Mouse (Mus musculus): Measurements from ENCODE around the gene Nek4. TPM values are rescaled to one million over a fixed set of nuclear protein-coding genes. Genes with fewer than 3 reads are reported as not detected.

Gene Nek4
- 18.3 TPM for polyA plus RNA-seq (2014; fragmentation: Illumina TruSeq; extraction: RNeasy Lipid Tissue Mini Kit (QIAGEN cat#74804); ENCODE audit: low read depth, low replicate concordance)

GRCm38 (mm10) chr14:30951154-30951825 is at the start of gene Nek4:
Gene Nek4, plus strand, starts transcription at chr14:30951377.

GRCm38 (mm10) chr14:30923375-30924105 is 27.6 kb upstream of the Nek4 start, which contains the start of gene Itih3:
Gene Itih3, minus strand, starts transcription at chr14:30923760.

GRCm38 (mm10) chr14:30943038-30943437 is 8.1 kb upstream of the Nek4 start, which contains the start of gene Itih1:
Gene Itih1, minus strand, starts transcription at chr14:30943289.

GRCm38 (mm10) chr14:31001307-31002205 is 50.4 kb downstream of the Nek4 start, which contains the start of the genes Glt8d1 and Spcs1:
Gene Glt8d1, plus strand, starts transcription at chr14:31001400.
Gene Spcs1, minus strand, starts transcription at chr14:31001672.

GRCm38 (mm10) chr14:31018860-31019291 is 67.7 kb downstream of the Nek4 start, which contains the start of the genes Pbrm1 and Gnl3:
Gene Pbrm1, plus strand, starts transcription at chr14:31019138.
Gene Gnl3, minus strand, starts transcription at chr14:31019152.

Other genes starting within 250 kb of the Nek4 start
- gene Sfmbt1, start 236.5 kb upstream of the Nek4 start, polyA plus RNA-seq (2014; fragmentation: Illumina TruSeq; extraction: RNeasy Lipid Tissue Mini Kit (QIAGEN cat#74804); ENCODE audit: low read depth, low replicate concordance), result 21.9 TPM
- 8.3 TPM for gene Tmem110, start 125.8 kb upstream of the Nek4 start, polyA plus RNA-seq (2014; fragmentation: Illumina TruSeq; extraction: RNeasy Lipid Tissue Mini Kit (QIAGEN cat#74804); ENCODE audit: low read depth, low replicate concordance)
- gene Mustn1, start 72.2 kb upstream of the Nek4 start, polyA plus RNA-seq (2014; fragmentation: Illumina TruSeq; extraction: RNeasy Lipid Tissue Mini Kit (QIAGEN cat#74804); ENCODE audit: low read depth, low replicate concordance), result 0.52 TPM
- 0.35 TPM for gene Itih4, start 64.9 kb upstream of the Nek4 start, polyA plus RNA-seq (2014; fragmentation: Illumina TruSeq; extraction: RNeasy Lipid Tissue Mini Kit (QIAGEN cat#74804); ENCODE audit: low read depth, low replicate concordance)
- gene Itih3, start 27.6 kb upstream of the Nek4 start, polyA plus RNA-seq (2014; fragmentation: Illumina TruSeq; extraction: RNeasy Lipid Tissue Mini Kit (QIAGEN cat#74804); ENCODE audit: low read depth, low replicate concordance), result not detected
- gene Itih1, start 8.1 kb upstream of the Nek4 start, polyA plus RNA-seq (2014; fragmentation: Illumina TruSeq; extraction: RNeasy Lipid Tissue Mini Kit (QIAGEN cat#74804); ENCODE audit: low read depth, low replicate concordance), result not detected
- gene Glt8d1, start 50.0 kb downstream of the Nek4 start, polyA plus RNA-seq (2014; fragmentation: Illumina TruSeq; extraction: RNeasy Lipid Tissue Mini Kit (QIAGEN cat#74804); ENCODE audit: low read depth, low replicate concordance), result 154 TPM
- 454 TPM for gene Spcs1, start 50.3 kb downstream of the Nek4 start, polyA plus RNA-seq (2014; fragmentation: Illumina TruSeq; extraction: RNeasy Lipid Tissue Mini Kit (QIAGEN cat#74804); ENCODE audit: low read depth, low replicate concordance)
- gene Pbrm1, start 67.8 kb downstream of the Nek4 start, polyA plus RNA-seq (2014; fragmentation: Illumina TruSeq; extraction: RNeasy Lipid Tissue Mini Kit (QIAGEN cat#74804); ENCODE audit: low read depth, low replicate concordance), result 93.6 TPM
- gene Gnl3, start 67.8 kb downstream of the Nek4 start, polyA plus RNA-seq (2014; fragmentation: Illumina TruSeq; extraction: RNeasy Lipid Tissue Mini Kit (QIAGEN cat#74804); ENCODE audit: low read depth, low replicate concordance), result 211 TPM
- 16.9 TPM for gene Smim4, start 177.6 kb downstream of the Nek4 start, polyA plus RNA-seq (2014; fragmentation: Illumina TruSeq; extraction: RNeasy Lipid Tissue Mini Kit (QIAGEN cat#74804); ENCODE audit: low read depth, low replicate concordance)
- gene Nt5dc2, start 179.7 kb downstream of the Nek4 start, polyA plus RNA-seq (2014; fragmentation: Illumina TruSeq; extraction: RNeasy Lipid Tissue Mini Kit (QIAGEN cat#74804); ENCODE audit: low read depth, low replicate concordance), result 1.5 TPM
- gene Stab1, start 217.3 kb downstream of the Nek4 start, polyA plus RNA-seq (2014; fragmentation: Illumina TruSeq; extraction: RNeasy Lipid Tissue Mini Kit (QIAGEN cat#74804); ENCODE audit: low read depth, low replicate concordance), result 5.4 TPM